Mouse (Mus musculus) heart, embryonic 16.5 days (tissue): ENCODE measurements around the gene Gm9944. TPM values are rescaled to one million over a fixed set of nuclear protein-coding genes. Genes with fewer than 3 reads are reported as not detected.

Source experiments
- ATAC-seq: fragments of 200-750 bp; cut with Nextera tagmentation; replicated peaks from 2 replicates; pipeline ENCODE4 v1.8.0; 2017; ENCODE audit warnings: moderate number of reproducible peaks; ENCODE audit not compliant: insufficient read depth, low FRiP score; ENCODE audit errors: extremely low read depth
- H3K27ac ChIP-seq: fragments of 300-500 bp; sonication (generic); 2 replicates; pipeline ENCODE4 v1.5.1; 2014; ENCODE audit warnings: mild to moderate bottlenecking, low read length, control low read depth, moderate library complexity
- H3K27me3 ChIP-seq: fragments of 300-500 bp; sonication (generic); 2 replicates; pipeline ENCODE4 v1.6.1; 2014; ENCODE audit warnings: low read length, mixed read lengths; ENCODE audit not compliant: control insufficient read depth, insufficient read depth
- H3K36me3 ChIP-seq: fragments of 300-500 bp; sonication (generic); 2 replicates; pipeline ENCODE4 v1.6.1; 2014; ENCODE audit not compliant: control insufficient read depth, insufficient read depth
- H3K4me1 ChIP-seq: fragments of 300-500 bp; sonication (generic); 2 replicates; pipeline ENCODE4 v1.6.1; 2014; ENCODE audit warnings: low read length, mixed read lengths; ENCODE audit not compliant: control insufficient read depth, insufficient read depth
- H3K4me2 ChIP-seq: fragments of 300-500 bp; sonication (generic); 2 replicates; pipeline ENCODE4 v1.6.1; 2014; ENCODE audit warnings: low read depth, mild to moderate bottlenecking, control low read depth, low read length
- H3K4me3 ChIP-seq: fragments of 300-500 bp; sonication (generic); 2 replicates; pipeline ENCODE4 v1.5.1; 2014; ENCODE audit warnings: mild to moderate bottlenecking, control low read depth, low read length
- H3K9ac ChIP-seq: fragments of 300-500 bp; sonication (generic); 2 replicates; pipeline ENCODE4 v1.6.1; 2014; ENCODE audit warnings: low read length, control low read depth
- H3K9me3 ChIP-seq: fragments of 300-500 bp; sonication (generic); replicated peaks from 2 replicates; pipeline ENCODE4 v1.6.1; 2016; ENCODE audit warnings: low read length; ENCODE audit not compliant: control insufficient read depth
- WGBS: fragments of 180-500 bp; shearing (Covaris S2); extraction: QIAGEN DNeasy Blood & Tissue Kit; methylation state at CpG from one replicate; pipeline ENCODE4 v1.1.7; 2014; 5-methylcytosine and 5-hydroxymethylcytosine counted together
- polyA plus RNA-seq: library from polyadenylated mRNA; unstranded; fragments of >200 nt; fragmentation: Nextera tagmentation; extraction: Ambion mirVana; gene quantifications from 2 replicates; pipeline ENCODE4 v1.2.1, GENCODE M21; 2015

Gm9944 gene
- polyA plus RNA-seq, 1 experiment from 2014 or later: not detected

DNA sequence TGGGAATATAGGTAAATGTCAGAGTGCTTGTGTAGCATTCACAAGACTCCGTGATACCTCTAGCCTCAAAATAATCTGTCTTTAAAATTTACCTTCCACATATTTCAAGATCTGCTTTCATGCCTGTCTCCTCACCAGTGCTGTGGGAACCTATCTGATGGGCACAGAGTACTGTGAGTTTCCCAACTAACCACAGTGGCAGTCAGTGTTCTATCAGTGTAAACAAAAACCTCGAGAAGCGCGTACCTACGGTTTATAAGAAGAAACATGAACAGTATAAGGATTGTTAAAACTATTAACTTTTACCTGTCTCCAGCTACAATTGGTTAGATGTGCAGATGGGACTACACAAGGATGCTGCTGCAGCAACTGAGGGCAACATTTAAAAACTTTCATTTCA is 19.9 kb downstream of the Gm9944 start:
- Histone ChIP-seq H3K27me3 (no peaks in the 10 kb centered on the region), H3K4me1 (no peaks in the 10 kb centered on the region), H3K4me3 (no peak overlapping the region), H3K9me3 (no peaks in the 10 kb centered on the region), H3K36me3 (no peaks in the 10 kb centered on the region), H3K4me2 (no peak overlapping the region), H3K27ac (no peak overlapping the region), H3K9ac (no peak overlapping the region)
- ATAC-seq: no peak
- 84% methylated on average over 5 of the region's 5 CpGs for WGBS

DNA sequence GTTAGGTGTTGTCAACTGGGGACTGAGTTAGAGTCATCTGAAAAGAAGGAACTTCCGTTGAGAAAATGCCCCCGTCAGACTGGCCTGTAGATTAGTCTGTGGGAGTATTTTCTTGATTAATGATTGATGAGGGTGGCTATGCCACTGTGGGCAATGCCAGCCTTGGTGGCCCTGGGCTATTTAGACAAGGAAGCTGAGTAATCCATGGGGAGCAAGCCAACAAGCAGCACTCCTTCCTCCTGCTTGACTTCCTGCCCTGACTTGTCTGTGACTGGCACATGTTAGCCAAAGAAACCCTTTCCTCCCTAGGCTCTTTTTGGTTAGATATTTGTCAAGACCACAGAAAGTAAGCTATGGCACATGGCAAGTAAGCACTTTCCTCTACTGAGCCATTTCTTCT is 22.4 kb downstream of the Gm9944 start:
- no peak overlapping the region for H3K27ac ChIP-seq
- 78% methylated on average over 2 of the region's 2 CpGs for WGBS
- no peak for ATAC-seq

DNA sequence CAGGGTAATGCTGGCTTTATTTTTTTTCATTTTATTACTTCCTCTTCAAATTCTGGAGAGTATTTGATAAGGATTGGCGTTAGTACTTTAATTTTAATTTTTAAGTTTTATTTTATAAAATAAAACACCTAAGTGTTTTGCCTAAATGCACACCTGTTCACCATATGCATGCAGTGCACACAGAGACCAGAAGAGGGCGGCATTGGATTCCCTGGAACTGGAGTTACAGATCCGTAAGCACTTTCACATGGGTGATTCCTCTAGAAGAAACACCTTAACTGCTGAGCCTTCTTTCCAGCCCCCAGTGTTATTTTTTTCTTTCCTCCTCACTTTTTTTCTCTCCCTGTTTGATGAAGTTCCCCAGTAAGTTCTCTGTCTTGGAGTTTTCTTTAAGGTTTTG is 24.2 kb downstream of the Gm9944 start:
- H3K27ac ChIP-seq: no peak overlapping the region
- no peak overlapping the region for H3K4me2 ChIP-seq
- no peak for ATAC-seq
- no peaks in the 10 kb centered on the region for H3K9me3 ChIP-seq
- H3K4me3 ChIP-seq: no peak overlapping the region
- no peaks in the 10 kb centered on the region for H3K36me3 ChIP-seq
- no peaks in the 10 kb centered on the region for H3K27me3 ChIP-seq
- no peaks in the 10 kb centered on the region for H3K4me1 ChIP-seq
- no peak overlapping the region for H3K9ac ChIP-seq
- 13% methylated on average over 3 of the region's 3 CpGs for WGBS

More for the DNA sequence above, 22.4 kb downstream of the Gm9944 start:
- Histone ChIP-seq H3K27me3 (no peaks in the 10 kb centered on the region), H3K4me2 (no peak overlapping the region), H3K4me3 (no peak overlapping the region), H3K36me3 (no peaks in the 10 kb centered on the region), H3K9me3 (no peaks in the 10 kb centered on the region), H3K4me1 (no peaks in the 10 kb centered on the region), H3K9ac (no peak overlapping the region)

DNA sequence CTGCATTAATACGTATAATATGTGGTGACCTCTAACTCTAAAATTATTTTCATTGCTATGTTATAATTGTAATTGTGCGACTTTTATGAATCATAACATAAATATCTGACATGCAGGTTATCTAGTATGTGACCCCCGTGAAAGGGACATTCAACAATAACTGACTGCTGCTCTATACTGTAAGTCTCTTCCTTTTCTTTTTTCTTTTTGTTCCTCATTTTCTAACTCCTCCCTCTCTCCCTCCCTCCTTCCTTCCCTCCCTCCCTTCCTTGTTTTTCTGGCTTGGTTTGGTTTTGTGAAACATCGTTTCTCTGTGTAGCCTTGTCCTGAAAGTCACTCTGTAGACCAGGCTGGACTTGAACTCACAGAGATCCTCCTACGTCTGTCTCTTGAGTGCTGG is 28.5 kb downstream of the Gm9944 start:
- H3K36me3 ChIP-seq: no peaks in the 10 kb centered on the region
- 60% methylated on average over 5 of the region's 5 CpGs for WGBS
- no peaks in the 10 kb centered on the region for H3K9me3 ChIP-seq
- no peak overlapping the region for H3K9ac ChIP-seq
- H3K4me2 ChIP-seq: no peak overlapping the region
- H3K4me1 ChIP-seq: no peaks in the 10 kb centered on the region
- H3K4me3 ChIP-seq: no peak overlapping the region
- ATAC-seq: no peak
- no peaks in the 10 kb centered on the region for H3K27me3 ChIP-seq
- H3K27ac ChIP-seq: no peak overlapping the region

DNA sequence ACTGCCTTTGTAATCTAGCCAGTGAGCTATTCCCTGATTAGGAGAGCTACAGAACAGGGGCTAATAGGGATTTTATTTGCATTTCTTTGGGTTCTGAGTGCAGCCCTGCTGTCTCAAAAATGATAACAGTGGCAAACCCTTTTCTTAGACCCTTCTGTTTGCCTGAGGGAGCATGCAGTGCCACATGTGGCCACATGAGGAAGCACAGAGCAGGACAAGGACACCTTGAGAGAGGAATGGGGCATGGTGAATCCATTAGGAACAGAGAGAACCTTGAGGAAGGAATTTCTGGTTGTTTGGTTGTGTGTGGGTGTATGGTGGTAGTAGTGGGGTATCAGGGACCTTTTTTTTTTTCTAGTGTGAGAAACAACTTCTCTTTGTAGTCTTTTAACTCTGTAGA is 32.5 kb downstream of the Gm9944 start:
- ATAC-seq: no peak
- no peak overlapping the region for H3K9ac ChIP-seq

DNA sequence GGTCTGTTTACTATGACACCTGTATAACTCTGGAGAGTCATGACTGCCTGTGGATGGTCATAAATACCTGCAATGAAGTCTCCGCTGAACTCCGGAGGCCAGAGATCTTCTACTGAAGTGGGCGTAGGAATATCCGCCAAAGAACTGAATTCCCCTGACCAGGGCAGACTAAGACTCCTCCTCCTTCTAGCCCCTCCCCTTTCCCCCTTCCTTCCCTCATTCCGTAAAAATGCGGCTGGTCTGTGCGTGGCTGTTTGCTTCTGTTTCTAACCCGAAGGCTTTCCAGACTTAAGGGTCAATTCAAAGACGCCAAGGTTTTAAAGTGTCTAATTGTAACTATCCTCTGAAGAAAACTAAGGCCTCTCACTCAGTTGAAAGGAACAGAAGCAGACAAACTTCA is 44.8 kb downstream of the Gm9944 start, which contains the start of gene Pramef12:
TSS of gene Pramef12 (minus strand) at position 175 of the 400 bp plus-strand sequence.
- no peak within 1 kb of the TSS for H3K4me2 ChIP-seq

More for the DNA sequence above, 32.5 kb downstream of the Gm9944 start:
- Histone ChIP-seq H3K4me3 (no peak overlapping the region), H3K9me3 (no peaks in the 10 kb centered on the region), H3K27ac (no peak overlapping the region), H3K27me3 (no peaks in the 10 kb centered on the region), H3K36me3 (no peaks in the 10 kb centered on the region), H3K4me1 (no peaks in the 10 kb centered on the region), H3K4me2 (no peak overlapping the region)

DNA sequence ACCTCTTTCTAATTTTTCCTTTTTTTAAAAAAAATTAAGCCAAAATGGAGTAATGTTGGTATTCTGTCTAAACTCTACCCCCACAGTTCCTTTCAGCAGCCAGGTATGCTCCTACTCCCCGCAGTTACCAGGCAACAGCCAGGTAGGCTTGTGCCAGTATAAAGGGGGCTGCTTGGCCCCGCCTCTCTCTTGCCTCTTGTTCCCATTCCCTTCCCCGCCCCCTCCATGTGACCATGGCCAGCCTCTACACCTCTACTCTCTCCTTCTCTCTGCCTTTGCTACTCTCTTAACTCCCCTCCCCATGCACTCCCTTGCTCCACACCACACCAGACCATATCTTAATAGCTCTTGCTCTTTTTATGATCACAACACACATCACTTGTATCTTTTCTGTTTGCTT is 46.9 kb downstream of the Gm9944 start:
- H3K27ac ChIP-seq: no peak overlapping the region
- no peaks in the 10 kb centered on the region for H3K27me3 ChIP-seq
- ATAC-seq: no peak
- no peak overlapping the region for H3K4me3 ChIP-seq
- H3K9ac ChIP-seq: no peak overlapping the region
- no peak overlapping the region for H3K4me2 ChIP-seq
- no peaks in the 10 kb centered on the region for H3K9me3 ChIP-seq
- WGBS: 79% methylated on average over 3 of the region's 3 CpGs
- no peaks in the 10 kb centered on the region for H3K36me3 ChIP-seq
- no peaks in the 10 kb centered on the region for H3K4me1 ChIP-seq

More for the DNA sequence above, 44.8 kb downstream of the Gm9944 start, which contains the start of gene Pramef12:
- no peak within 1 kb of the TSS for H3K4me3 ChIP-seq
- no peak for ATAC-seq
- no peaks in the 10 kb centered on the region for H3K9me3 ChIP-seq
- WGBS: 62% methylated on average over 9 of the region's 9 CpGs
- H3K9ac ChIP-seq: no peak within 1 kb of the TSS
- no peaks in the 10 kb centered on the region for H3K27me3 ChIP-seq
- H3K4me1 ChIP-seq: no peaks in the 10 kb centered on the region
- no peak within 1 kb of the TSS for H3K27ac ChIP-seq
- no peaks in the 10 kb centered on the region for H3K36me3 ChIP-seq

DNA sequence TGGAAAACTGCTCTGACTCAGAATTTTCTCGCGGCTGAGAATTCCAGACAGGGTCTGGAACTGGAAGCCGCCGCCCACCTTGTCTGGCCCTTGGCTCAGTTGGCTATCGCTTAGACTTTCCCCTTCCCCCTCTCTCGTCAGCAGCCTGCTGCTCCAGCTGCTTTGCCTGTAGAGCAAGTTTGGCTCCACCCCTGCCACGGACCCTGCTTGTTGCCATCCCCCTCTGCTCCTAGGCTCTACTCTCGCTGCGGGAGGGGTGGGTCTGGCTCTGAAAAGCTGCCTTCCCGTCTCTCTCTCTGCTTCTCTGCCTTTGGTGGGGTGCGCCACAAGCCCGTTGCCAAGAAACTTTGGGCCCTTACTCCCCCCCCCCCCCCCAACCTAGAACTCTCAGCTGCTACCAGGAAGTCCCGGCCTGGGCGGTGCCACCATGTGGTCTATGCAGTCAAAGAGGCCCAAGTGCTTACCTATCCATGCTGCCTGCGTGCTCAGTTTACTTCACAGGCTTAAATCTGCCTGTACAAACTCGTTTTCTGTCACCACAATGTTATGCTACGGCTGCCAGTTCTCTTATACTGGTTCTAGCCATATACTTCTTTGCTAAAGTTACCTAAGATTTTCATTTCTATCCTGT is 48.5 kb downstream of the Gm9944 start:
- Histone ChIP-seq H3K4me3 (peak overlapping the region; percentile 47), H3K9me3 (no peaks in the 10 kb centered on the region), H3K36me3 (no peaks in the 10 kb centered on the region), H3K27ac (peak overlapping the region; percentile 27; the same call in 1 of the 2 replicates), H3K9ac (peak overlapping the region; percentile 65), H3K4me1 (no peaks in the 10 kb centered on the region), H3K4me2 (peak overlapping the region; percentile 62), H3K27me3 (no peaks in the 10 kb centered on the region)
- peak; percentile 89 for ATAC-seq
- WGBS: 4% methylated on average over 17 of the region's 17 CpGs
